Mouse (Mus musculus): Measurements from ENCODE around the gene Pdcd7.

Gene Pdcd7

DNA sequence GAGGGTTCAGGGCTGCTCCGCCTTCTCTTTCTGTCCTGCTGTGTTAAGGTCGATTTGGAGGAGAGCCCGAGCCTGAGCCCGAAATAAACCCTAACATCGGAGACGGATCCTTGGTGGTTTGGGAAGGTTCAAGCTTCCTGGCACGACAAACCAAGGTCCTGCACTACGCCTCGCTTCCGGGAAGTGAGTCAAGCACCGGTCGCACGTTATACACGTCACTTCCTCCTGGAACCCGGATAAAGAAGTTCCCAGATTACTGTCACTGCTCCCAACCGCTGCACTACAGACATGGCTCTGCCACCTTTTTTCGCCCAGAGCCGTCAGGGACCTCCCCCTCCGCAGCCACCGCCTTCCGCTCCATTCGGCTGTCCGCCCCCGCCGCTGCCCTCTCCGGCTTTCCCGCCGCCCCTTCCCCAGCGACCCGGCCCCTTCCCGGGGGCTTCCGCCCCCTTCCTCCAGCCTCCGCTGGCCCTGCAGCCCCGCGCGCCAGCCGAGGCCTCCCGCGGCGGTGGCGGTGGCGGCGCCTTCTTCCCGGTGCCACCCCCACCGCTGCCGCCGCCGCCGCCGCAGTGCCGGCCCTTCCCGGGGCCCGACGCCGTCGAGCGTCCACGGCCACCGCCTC lies at the start of gene Pdcd7:
TSS of gene Pdcd7 (plus strand) at position 251 of the 622 bp plus-strand sequence.
- peak; percentile 92 to 93 for DNase-seq (ENCODE audit: low spot score in 2 of 2)

DNA sequence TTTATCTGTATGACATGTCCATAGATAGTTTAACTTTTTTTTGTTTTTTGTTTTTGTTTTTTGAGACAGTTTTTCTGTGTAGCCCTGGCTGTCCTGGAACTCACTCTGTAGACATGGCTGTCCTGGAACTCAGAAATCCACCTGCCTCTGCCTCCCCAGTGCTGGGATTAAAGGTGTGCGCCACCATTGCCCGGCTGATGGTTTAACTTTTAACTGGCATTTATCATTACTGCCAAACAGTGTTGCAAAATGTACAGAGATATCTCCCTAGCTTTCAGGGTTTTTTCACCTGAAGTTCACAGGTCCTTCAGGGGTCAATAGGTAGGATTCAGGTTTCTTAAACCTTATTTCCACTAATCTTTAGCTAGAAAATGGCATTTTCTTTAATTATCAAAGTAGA lies 48.8 kb upstream of the Pdcd7 start:
- no peak for DNase-seq (ENCODE audit: low spot score in 2 of 2)

GRCm38 (mm10) chr9:65298761-65299160 lies 47.1 kb upstream of the Pdcd7 start:
- no peak for DNase-seq (ENCODE audit: low spot score in 2 of 2)

- no peak for DNase-seq (ENCODE audit: low spot score in 2 of 2)
Observed at GRCm38 (mm10) chr9:65299650-65300049, 46.3 kb upstream of the Pdcd7 start.

DNA sequence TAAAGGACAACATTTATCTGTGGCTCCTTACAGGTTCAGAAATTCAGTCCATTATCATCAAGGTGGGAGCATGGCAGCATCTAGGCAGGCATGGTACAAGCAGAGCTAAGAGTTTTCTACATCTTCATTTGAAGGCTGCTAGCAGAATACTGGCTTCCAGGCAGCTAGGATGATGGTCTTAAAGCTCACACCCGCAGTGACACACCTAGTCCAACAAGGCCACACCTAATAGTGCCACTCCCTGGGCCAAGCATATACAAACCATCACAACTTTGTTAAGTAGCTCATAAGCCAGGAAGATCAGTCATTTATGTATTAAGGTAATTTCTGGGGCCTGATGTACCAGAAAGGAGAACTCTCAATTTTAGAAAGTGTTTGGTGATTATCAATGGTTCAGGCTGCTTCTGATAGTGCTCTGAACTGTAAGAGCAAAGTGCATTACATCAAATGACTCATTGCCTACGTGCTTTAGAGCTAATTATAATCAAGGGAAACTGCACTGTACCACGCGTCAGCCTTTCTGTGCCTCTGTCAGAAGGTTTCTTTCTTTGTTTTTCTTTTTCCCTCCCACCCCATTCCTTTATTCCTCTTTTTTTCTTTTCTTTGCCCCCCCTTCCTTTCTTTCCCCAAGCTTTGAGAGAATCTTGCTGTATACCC lies 43.4 kb upstream of the Pdcd7 start:
- DNase-seq (ENCODE audit: low spot score in 2 of 2) = no peak

- DNase-seq (ENCODE audit: low spot score in 2 of 2) = no peak
Observed at GRCm38 (mm10) chr9:65303586-65303985, 42.3 kb upstream of the Pdcd7 start.

DNA sequence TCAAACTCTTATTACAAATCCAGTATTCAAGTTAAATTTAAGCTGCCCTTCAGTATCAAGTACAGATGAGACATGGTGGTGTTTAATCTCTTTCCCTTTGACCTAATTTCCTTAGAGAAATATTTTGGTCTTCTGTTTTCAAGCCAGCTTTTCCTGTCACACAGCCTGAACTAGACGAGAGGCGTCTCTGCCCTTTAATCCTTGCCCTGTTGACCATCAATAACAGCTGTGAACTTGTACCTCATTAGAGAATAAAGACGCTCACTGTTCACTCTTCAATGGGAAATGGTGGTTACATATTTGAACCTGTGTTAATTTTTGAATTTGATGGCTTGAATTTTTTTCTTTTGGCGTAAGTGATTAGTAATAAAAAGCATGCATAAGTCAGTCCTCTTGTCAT lies 41.6 kb upstream of the Pdcd7 start:
- DNase-seq (ENCODE audit: low spot score in 2 of 2) = no peak

- DNase-seq (ENCODE audit: low spot score in 2 of 2) = no peak
Observed at GRCm38 (mm10) chr9:65306672-65307071, 39.2 kb upstream of the Pdcd7 start.

GRCm38 (mm10) chr9:65308011-65308410 lies 37.9 kb upstream of the Pdcd7 start:
- no peak for DNase-seq (ENCODE audit: low spot score in 2 of 2)

- no peak for DNase-seq (ENCODE audit: low spot score in 2 of 2)
Observed at GRCm38 (mm10) chr9:65312669-65313357, 33.1 kb upstream of the Pdcd7 start.

DNA sequence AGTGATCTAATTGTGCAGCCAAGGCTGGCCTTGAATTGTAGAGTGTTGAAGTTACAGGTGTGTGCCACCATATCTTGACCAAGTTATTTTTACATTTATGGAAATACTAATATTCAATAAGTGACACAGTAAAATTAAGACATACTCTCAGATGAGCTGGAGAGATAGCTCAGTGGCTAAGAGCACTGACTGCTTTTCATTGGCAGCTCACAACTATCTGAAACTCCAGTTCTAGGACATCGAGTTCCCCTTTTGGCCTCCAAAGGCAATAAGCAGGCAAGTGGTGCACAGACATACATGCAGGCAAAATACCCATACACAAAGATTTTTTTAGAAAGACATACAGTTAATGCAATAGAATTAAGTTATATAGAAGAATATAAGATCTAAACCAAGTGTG lies 32.1 kb upstream of the Pdcd7 start:
- no peak for DNase-seq (ENCODE audit: low spot score in 2 of 2)

DNA sequence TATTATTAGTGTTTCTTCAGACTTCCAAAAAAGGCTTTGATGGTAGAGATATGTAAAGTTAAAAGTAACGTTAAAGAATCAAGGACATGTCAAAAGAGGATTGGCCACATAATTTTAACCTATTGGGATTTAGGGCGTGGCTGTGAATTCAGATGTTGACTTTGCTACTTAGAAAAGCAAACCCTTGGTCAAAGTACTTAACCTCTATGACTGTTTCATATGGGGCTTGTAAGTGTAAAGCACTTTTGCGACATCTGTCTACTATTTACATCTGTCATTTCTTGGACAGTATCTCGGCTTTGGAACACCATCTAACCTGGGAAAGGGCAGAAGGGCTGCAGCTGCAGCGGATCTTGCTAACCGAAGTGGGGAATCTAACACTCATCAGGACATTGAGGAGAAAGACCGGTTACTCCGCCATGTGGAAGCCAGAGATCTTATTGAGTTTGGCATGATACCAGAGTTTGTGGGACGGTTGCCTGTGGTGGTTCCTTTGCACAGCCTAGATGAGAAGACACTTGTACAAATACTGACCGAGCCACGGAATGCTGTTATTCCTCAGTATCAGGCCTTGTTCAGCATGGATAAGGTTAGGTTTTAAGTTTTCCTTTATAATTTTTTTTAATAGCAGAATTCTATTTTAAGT lies 23.5 kb upstream of the Pdcd7 start:
- no peak for DNase-seq (ENCODE audit: low spot score in 2 of 2)

- no peak for DNase-seq (ENCODE audit: low spot score in 2 of 2)
Observed at GRCm38 (mm10) chr9:65325971-65326370, 19.9 kb upstream of the Pdcd7 start.

- no peak for DNase-seq (ENCODE audit: low spot score in 2 of 2)
Observed at GRCm38 (mm10) chr9:65327371-65327770, 18.5 kb upstream of the Pdcd7 start.

DNA sequence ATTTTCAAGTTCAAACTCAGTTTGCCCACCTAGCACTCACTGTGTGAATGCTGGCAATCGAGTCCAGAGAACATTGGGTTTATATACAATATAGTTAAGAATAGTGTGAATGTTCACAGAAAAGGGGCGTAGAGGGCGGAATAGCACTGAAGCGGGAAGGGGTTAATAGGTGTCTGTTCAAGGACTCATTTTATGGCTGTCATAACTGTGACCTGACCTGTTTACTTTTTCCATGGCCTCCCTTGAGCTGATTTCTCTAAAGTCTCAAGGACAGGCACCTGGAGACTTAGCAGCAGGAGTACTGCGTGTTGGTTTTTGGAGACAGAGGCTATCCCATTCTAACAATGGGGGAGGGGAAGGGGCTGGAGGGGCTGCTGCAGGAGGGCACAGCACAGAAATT lies 11.9 kb upstream of the Pdcd7 start:
- DNase-seq (ENCODE audit: low spot score in 2 of 2) = no peak

GRCm38 (mm10) chr9:65339146-65339545 lies 6.8 kb upstream of the Pdcd7 start:
- no peak for DNase-seq (ENCODE audit: low spot score in 2 of 2)

DNA sequence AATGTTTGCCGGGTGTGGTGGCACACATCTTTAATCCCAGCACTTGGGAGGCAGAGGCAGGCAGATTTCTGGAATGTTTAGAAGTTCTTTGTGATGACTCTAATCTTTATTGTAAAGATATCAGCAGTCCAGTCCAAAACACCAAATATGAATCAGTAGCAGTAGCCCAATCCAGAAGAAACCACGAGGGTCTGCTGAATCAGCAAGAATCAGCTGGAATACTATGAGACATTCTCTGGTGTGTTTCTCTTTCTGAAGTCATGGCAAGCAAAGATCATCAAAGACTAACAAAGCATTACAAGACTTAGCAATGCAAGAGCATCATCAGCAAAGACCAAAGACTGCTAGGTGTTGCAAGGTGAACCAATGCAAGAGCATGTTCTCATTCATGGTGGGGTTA lies 5.5 kb upstream of the Pdcd7 start:
- no peak for DNase-seq (ENCODE audit: low spot score in 2 of 2)

DNA sequence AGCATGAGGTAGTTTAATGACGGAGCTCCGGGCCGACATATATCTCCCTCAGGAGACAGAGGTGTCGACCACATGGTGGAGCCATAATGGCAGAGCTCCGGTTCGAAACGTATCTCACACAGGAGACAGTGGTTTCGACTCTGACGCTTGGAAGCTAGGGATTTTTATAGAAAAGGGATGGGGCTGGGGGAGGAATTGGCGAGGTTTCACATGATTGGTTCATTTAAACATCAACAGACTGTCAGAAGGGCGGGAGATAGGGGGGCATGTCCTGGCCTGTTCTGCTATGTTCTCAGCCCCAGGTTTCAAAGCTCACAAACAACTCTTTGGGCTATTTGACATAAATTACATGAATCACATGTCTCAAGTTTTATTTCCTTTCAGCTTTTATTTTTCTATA lies 465 bp upstream of the Pdcd7 start:
- peak; percentile 12 to 13 for DNase-seq (ENCODE audit: low spot score in 2 of 2)

- peak; percentile 13 to 25 for DNase-seq (ENCODE audit: low spot score in 2 of 2)
Observed at GRCm38 (mm10) chr9:65346476-65347111, 690 bp downstream of the Pdcd7 start.

DNA sequence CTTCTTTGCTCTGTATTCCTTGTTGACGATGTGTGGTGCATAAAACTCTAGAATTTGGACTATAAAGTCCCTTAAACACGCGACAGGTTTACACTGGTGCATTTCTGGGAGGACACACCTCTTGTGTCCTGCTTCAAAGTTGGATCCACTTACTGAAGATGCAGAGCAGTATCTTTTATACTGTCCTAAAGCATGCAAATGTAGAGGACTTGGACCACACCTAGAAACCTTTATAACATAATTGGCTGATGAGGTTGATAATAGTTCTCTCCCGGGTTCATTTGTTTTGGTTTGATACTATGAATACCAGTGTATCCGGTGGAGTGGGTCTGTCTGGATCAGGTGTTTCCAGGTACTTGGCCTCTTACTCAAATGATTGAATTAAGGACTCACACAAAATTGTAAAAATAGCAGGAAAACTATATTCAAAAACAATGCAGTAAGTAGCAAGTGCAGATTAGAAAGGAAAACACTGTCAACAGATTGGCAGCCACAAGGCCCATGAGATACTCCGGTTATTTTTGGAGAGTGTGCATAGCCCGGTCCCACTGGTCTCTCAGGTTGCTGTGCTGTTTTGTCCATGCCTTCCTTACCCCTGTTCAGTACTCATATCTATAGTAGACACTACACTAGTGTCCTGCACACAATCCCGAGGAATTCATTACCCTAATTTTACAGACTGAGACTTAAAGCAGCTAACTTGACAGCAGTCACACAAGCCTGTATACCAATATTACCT lies 1.4 kb downstream of the Pdcd7 start:
- no peak for DNase-seq (ENCODE audit: low spot score in 2 of 2)

DNA sequence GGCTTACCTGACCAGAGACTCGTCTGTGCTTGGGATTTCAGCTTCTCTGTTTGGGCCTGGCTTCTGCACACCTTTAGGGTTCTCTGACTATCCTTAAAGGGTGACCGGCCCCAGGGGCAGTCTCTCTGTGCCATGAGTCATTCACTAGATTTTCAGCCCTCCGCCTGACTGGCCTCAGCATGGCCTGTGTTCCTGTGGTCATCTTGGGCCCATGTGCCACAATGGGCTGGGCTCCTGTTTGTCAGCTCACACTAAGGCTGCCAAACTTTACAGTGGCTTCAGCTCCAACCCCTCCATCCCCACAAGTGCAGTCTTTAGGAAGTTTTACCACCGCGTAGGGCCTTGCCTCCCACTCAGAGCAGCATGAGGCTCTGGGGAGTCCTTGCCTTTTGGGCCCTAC lies 7.3 kb downstream of the Pdcd7 start:
- DNase-seq (ENCODE audit: low spot score in 2 of 2) = no peak

Measured in frontal cortex, postnatal 14 days (tissue).